Mouse (Mus musculus): ENCODE results near the gene Vps13d.

DNA sequence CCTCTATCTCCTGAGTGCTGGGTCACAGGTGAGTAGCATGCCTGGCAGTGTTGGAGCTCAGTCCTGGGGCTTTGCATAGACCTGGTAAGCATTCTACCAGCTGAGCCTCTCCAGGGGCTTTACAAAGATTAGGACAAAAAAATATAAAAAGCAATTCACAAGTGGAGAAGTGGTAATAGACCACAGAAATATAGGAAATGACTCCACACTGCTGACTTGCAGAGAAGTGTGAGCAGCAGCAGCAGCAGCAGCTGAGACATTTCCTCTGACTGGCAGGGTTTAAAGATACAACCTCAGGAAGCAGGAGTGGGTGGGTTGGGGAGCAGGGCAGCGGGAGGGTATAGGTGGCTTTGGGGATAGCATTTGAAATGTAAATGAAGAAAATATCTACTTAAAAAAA is 199.0 kb downstream of the Vps13d start:
- TF ChIP-seq CTCF (IDR thresholded peaks at IDR 0.05; ENCODE audit: control insufficient read depth, insufficient read depth, insufficient replicate concordance, low read depth, low read length), result no peak
- no peak for TF ChIP-seq POLR2A (IDR thresholded peaks at IDR 0.05; ENCODE audit: control insufficient read depth, low read depth, low read length)

All from testis, adult 2 months (tissue).